Mouse (Mus musculus) intestine, embryonic 15.5 days (tissue): ENCODE measurements around the gene Fbxo34. TPM values are rescaled to one million over a fixed set of nuclear protein-coding genes. Genes with fewer than 3 reads are reported as not detected.
"Not testable (repeated sequence)": the region's sequence is repeated elsewhere in the genome, so short reads cannot be mapped to it uniquely, and the experiment has no call there.

Source experiments
- ATAC-seq: fragments of 200-750 bp; cut with Nextera tagmentation; 2 replicates; pipeline ENCODE4 v1.8.0; 2017; ENCODE audit warnings: moderate TSS enrichment, moderate library complexity
- H3K27ac ChIP-seq: fragments of 300-500 bp; sonication (generic); 2 replicates; pipeline ENCODE4 v1.5.1; 2015; ENCODE audit warnings: mild to moderate bottlenecking, inconsistent platforms
- H3K27me3 ChIP-seq: fragments of 300-500 bp; sonication (generic); replicated peaks from 2 replicates; pipeline ENCODE4 v1.6.1; 2015; ENCODE audit warnings: inconsistent platforms
- H3K36me3 ChIP-seq: fragments of 300-500 bp; sonication (generic); 2 replicates; pipeline ENCODE4 v1.6.1; 2015; ENCODE audit warnings: inconsistent platforms
- H3K4me1 ChIP-seq: fragments of 300-500 bp; sonication (generic); replicated peaks from 2 replicates; pipeline ENCODE4 v1.6.1; 2015; ENCODE audit warnings: inconsistent platforms
- H3K4me2 ChIP-seq: fragments of 300-500 bp; sonication (generic); replicated peaks from 2 replicates; pipeline ENCODE4 v1.6.1; 2015; ENCODE audit warnings: mild to moderate bottlenecking, inconsistent platforms
- H3K4me3 ChIP-seq: fragments of 300-500 bp; sonication (generic); replicated peaks from 2 replicates; pipeline ENCODE4 v1.5.1; 2015; ENCODE audit warnings: inconsistent platforms
- H3K9ac ChIP-seq: fragments of 300-500 bp; sonication (generic); 2 replicates; pipeline ENCODE4 v1.6.1; 2015; ENCODE audit warnings: inconsistent platforms
- H3K9me3 ChIP-seq: fragments of 300-500 bp; sonication (generic); 2 replicates; pipeline ENCODE4 v1.6.1; 2016; ENCODE audit warnings: inconsistent platforms
- WGBS: fragments of 180-500 bp; shearing (Covaris S2); methylation state at CpG from one replicate; pipeline ENCODE4 v1.1.7; 2015; 5-methylcytosine and 5-hydroxymethylcytosine counted together
- polyA plus RNA-seq: library from polyadenylated mRNA; unstranded; fragments of >200 nt; fragmentation: Nextera tagmentation; extraction: Ambion mirVana; gene quantifications from 2 replicates; pipeline ENCODE4 v1.2.1, GENCODE M21; 2015

The Fbxo34 gene
- polyA plus RNA-seq: 22.1 and 23.6 TPM in 2 replicates

DNA sequence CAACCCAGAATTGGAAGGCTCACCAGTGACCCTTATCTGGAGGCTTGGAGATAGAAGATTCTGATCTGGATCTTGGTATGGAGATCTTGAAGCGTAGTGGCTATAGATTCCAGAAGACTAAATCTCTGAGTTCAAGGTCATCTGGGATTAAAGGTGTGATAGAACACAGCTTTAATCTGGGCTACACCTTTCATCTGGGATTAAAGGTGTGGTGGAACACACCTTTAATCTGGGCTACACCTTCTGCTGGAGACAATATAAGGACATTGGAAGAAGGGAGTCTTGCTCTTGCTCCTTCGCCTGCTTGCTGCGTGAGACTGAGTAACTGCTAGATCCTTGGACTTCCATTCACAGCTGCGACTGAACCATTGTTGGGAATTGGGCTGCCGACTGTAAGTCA lies at the start of gene Fbxo34:
Gene Fbxo34 (plus strand): TSS at position 301 of the 400 bp plus-strand sequence.
- WGBS: 89% methylated on average over 3 of the region's 5 CpGs
- not testable (repeated sequence) for ATAC-seq, H3K9ac ChIP-seq, H3K9me3 ChIP-seq, H3K4me3 ChIP-seq, H3K27me3 ChIP-seq, H3K27ac ChIP-seq, H3K4me1 ChIP-seq, H3K4me2 ChIP-seq, H3K36me3 ChIP-seq

DNA sequence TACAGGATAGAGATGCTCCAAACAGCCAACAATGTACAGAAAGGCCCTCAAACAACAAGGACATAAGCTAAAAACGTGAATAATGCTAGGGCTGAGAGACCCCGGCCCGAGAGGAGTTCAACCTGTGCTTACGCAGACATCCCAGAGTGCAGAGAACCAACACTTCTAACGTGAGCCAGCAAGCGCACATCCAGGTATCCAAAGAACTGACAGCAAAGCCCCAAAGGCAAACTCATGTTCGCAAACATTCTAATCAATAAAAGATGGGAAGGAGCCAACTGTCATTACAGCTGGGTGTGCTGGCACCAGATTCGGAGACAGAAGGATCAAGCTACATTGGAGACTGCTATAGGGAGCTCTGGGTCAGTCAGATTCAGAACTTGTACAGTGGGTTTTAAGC lies 47.5 kb upstream of the Fbxo34 start:
- 91% methylated on average over 8 of the region's 8 CpGs for WGBS

DNA sequence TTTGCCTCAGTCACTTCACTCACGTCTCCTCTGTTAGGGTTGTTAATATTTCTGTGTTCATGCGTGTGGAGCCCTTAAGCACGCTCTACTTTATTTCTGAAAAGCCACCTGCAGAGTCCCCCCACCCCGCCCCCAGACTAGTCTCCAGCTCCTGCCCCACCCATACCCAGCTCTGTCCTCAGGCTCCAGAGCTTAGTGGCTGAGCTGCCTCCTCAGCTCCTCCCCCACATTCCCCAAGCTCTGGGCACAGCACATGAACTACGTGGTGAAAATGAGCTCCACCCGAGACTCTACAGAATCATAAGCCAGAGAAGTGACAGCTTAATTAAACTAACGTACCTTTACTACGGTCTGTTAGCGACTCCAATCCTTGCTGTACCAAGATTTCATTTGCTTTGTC lies 44.2 kb upstream of the Fbxo34 start:
- Histone ChIP-seq H3K27ac (no peak overlapping the region), H3K9ac (no peak overlapping the region), H3K36me3 (peaks cover 40% of the 10 kb centered on the region), H3K4me2 (no peak overlapping the region), H3K4me3 (no peak overlapping the region), H3K9me3 (no peaks in the 10 kb centered on the region), H3K4me1 (no peaks in the 10 kb centered on the region), H3K27me3 (no peaks in the 10 kb centered on the region)
- 82% methylated on average over 9 of the region's 9 CpGs for WGBS
- ATAC-seq: no peak; the same call in 1 of the 2 replicates

More for the DNA sequence above, 47.5 kb upstream of the Fbxo34 start:
- no peak for ATAC-seq
- Histone ChIP-seq H3K9me3 (no peaks in the 10 kb centered on the region), H3K36me3 (peaks cover 43% of the 10 kb centered on the region), H3K27ac (no peak overlapping the region), H3K9ac (no peak overlapping the region), H3K4me3 (no peak overlapping the region), H3K4me1 (no peaks in the 10 kb centered on the region), H3K27me3 (no peaks in the 10 kb centered on the region), H3K4me2 (no peak overlapping the region)

DNA sequence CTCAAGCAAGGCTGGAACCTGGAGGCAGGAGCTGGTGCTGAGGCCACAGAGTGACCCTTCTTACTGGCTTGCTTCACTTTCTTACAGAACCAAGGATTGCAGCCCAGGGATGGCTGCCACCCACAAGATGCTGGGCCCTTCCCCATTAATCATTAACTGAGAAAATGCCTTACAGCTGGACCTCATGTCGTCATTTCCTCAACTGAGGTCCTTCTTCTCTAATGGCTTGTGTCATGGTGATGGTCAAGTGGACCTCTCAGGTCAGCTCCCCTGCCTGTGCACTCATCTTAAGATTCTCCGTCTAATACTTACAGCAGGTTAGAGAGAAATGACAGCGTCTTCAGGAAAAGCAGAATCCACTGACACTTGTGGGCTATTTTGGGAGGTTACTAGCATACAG lies 32.9 kb upstream of the Fbxo34 start:
- H3K27me3 ChIP-seq: no peaks in the 10 kb centered on the region
- ATAC-seq: peak; percentile 49
- peaks cover 9% of the 10 kb centered on the region for H3K4me1 ChIP-seq
- peaks cover 8% of the 10 kb centered on the region; the same call in 1 of the 2 replicates for H3K36me3 ChIP-seq
- peak overlapping the region; percentile 64 for H3K4me2 ChIP-seq
- H3K4me3 ChIP-seq: peak overlapping the region; percentile 58
- no peak overlapping the region for H3K27ac ChIP-seq
- WGBS: 21% methylated on average over 3 of the region's 3 CpGs
- H3K9ac ChIP-seq: peak overlapping the region; percentile 11; the same call in 1 of the 2 replicates
- no peaks in the 10 kb centered on the region for H3K9me3 ChIP-seq

DNA sequence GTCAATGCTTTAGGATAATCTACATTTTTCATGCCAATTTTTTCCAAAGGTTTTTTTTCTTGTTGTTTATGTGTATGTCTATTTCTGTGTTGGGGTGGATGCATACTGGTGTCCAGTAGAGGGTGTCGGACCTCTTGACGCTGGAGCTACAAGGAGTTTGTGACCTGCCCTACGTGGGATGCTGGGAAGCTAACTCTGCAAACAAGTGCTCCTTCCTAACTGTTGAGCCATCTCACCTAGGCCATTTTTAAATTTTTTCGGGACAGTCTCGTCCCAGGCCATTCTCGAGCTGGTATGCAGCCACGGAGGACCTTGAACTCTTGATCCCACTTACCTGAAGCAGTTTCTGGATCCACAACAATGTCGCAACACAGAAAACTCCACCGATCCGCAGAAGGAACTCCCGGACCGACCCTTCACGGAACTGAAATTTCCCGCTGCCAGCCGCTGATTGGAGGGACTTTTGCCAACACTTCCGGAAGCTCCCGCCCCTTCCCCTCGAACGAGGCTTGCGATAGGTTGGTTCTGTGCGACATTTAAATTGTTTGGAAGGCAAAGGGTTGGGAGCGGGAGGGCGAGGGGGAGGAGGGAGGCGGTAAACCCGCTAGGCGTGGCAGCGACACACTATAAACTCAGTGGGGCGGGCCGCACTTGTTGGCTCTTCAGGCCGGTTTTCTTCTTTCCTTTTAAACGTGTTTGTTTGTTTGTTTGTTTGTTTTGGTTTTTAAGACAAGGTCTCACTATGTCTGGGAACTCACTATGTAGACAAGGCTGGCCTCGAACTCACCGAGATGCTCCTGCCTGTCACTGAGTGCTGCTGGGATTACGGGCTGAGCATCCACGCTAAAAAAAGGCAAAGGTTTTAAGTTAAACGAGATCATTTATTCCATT lies 32.2 kb upstream of the Fbxo34 start, which contains the start of gene Dlgap5:
Gene Dlgap5 (minus strand): TSS at position 633 of the 891 bp plus-strand sequence.
- WGBS: 1% methylated on average over 36 of the region's 36 CpGs
- Histone ChIP-seq H3K9ac (peak within 1 kb of the TSS; percentile 50), H3K4me3 (peak within 1 kb of the TSS; percentile 58), H3K4me2 (peak within 1 kb of the TSS; percentile 64), H3K9me3 (no peaks in the 10 kb centered on the region), H3K4me1 (peaks cover 9% of the 10 kb centered on the region), H3K27ac (peak within 1 kb of the TSS; percentile 64), H3K36me3 (0 out of 2 replicates have a peak, but pooled peaks cover 3% of the 10 kb centered on the region), H3K27me3 (no peaks in the 10 kb centered on the region)
- peak; percentile 98 for ATAC-seq

DNA sequence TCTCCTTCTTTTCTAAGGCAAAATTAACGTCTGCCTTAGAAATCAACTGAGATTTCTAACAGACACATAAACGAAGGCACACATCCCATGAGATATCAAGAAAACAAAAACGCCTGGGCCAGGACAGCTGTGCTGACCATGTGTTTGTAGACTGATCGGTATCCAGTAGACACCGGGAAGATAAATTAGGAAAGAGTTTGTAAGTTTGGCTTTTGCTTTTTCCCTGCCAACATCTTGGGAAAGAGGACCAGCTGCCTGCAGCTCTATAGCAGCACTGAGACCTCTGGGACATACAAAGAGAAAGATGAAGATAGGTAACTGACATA lies 31.6 kb upstream of the Fbxo34 start:
- H3K27me3 ChIP-seq: no peaks in the 10 kb centered on the region
- H3K4me1 ChIP-seq: peaks cover 9% of the 10 kb centered on the region
- H3K4me3 ChIP-seq: peak overlapping the region; percentile 58
- ATAC-seq: 0 out of 2 replicates have a peak, but pooled peaks have one; percentile 35
- H3K9ac ChIP-seq: 0 out of 2 replicates have a peak overlapping the region, but pooled peaks have one; percentile 20
- no peak overlapping the region for H3K27ac ChIP-seq
- H3K9me3 ChIP-seq: no peaks in the 10 kb centered on the region
- WGBS: 27% methylated on average over 5 of the region's 5 CpGs
- H3K36me3 ChIP-seq: 0 out of 2 replicates have a peak, but pooled peaks cover 3% of the 10 kb centered on the region
- peak overlapping the region; percentile 64 for H3K4me2 ChIP-seq

DNA sequence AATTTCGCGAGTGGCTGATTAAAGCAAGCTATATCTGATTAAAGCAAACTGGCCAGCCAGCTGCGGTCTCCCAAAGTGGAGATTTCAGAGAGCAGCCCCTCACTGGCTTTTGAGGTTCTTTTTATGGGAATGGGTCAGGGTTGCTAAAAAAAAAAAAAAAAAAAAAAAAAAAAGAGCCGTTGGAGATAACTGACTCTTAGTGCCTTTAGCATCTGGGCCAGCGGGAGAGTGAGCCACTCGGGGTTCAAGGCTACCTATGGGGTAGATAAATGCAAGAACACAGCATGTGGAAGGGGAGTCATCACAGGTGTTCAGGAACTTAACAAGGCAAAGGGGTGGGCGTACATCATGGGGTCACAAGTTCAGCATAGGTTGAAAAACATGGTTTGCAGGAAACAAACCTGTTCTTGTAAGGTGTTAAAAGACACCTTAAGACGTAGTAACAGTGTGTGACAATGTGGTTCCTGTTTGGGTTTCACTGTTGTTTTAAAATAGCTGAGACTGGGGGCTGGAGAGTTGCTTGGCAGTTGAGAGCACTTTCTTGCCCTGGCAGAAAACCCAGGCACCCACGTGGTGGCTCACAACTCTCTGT lies 31.1 kb upstream of the Fbxo34 start:
- Histone ChIP-seq H3K4me3 (no peak overlapping the region), H3K9me3 (no peaks in the 10 kb centered on the region), H3K27ac (no peak overlapping the region), H3K4me1 (peaks cover 9% of the 10 kb centered on the region), H3K36me3 (0 out of 2 replicates have a peak, but pooled peaks cover 3% of the 10 kb centered on the region), H3K4me2 (no peak overlapping the region), H3K9ac (no peak overlapping the region), H3K27me3 (no peaks in the 10 kb centered on the region)
- WGBS: 77% methylated on average over 9 of the region's 9 CpGs
- no peak for ATAC-seq

DNA sequence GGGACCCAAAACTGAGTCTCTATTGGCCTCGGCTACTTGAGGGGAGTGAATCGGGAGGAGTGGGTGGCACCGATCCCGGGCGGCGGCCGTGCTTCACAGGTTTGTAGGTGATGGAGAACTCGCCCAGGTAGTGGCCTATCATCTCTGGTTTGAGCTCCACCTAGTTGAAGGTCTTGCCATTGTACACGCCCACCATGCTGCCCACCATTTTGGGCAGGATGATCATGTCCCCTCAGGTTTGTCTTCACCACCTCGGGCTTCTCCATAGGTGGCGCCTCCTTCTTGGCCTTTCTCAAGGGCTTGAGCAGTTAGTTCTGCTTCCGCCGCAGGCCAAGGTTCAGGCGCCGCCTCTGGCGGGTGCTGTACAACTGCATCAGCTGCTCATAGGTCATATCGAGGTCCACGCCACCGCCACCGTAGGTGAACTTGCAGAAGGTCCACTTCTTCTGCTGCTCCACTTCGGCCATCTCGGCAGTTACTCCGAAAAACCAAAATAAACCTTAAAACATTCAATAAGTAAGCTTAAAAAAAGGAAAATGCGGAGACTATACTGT lies 30.4 kb upstream of the Fbxo34 start:
- Histone ChIP-seq H3K36me3 (0 out of 2 replicates have a peak, but pooled peaks cover under 1% of the 10 kb centered on the region), H3K4me2 (no peak overlapping the region), H3K9me3 (no peaks in the 10 kb centered on the region), H3K9ac (no peak overlapping the region), H3K27me3 (no peaks in the 10 kb centered on the region), H3K4me1 (peaks cover 9% of the 10 kb centered on the region), H3K4me3 (no peak overlapping the region), H3K27ac (no peak overlapping the region)
- no peak for ATAC-seq
- WGBS: 93% methylated on average over 24 of the region's 24 CpGs

DNA sequence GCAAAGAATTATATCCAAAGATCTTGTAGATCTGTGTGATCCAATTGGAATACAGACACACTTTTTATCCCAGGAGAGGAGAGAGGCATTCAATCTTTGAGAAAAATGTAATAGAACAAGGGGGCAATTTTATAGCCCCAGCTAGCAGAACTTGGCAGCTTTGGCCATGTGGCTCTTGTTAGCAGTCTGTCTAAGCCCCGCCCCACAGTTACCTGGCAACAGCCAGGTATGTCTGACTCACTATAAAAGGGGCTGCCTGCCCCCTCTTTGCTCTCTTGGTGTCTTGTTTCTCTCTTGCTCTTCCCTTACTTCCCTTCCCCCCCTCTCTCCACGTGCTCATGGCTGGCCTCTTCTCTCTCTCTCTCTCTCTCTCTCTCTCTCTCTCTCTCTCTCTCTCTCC lies 28.6 kb upstream of the Fbxo34 start:
- H3K36me3 ChIP-seq: no peaks in the 10 kb centered on the region
- ATAC-seq: no peak
- 42% methylated on average over 2 of the region's 2 CpGs for WGBS

DNA sequence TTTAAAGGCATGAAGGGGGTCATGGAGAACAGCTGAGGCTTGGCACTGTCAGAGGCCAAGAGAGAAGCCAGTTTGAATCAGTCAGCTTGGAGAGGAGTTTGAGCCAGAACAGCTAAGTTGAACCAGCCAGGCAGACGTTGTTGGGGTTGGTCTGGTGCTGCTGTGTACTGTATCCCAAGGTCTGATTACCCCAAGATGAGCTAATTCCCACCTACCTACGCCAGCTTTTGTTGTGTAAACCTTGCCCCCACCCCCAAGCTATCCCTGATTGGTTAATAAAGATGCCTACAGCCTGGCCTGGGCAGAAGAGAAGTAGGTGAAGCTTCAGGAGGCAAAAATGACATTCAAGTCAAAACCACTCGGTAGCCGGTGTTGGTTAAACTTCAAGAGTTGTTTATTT lies 27.8 kb upstream of the Fbxo34 start:
- no peak for ATAC-seq
- no peaks in the 10 kb centered on the region for H3K36me3 ChIP-seq
- peaks cover 5% of the 10 kb centered on the region for H3K4me1 ChIP-seq
- WGBS: 67% methylated on average over 4 of the region's 4 CpGs
- no peaks in the 10 kb centered on the region for H3K27me3 ChIP-seq
- no peak overlapping the region for H3K9ac ChIP-seq
- H3K9me3 ChIP-seq: no peaks in the 10 kb centered on the region
- no peak overlapping the region for H3K4me2 ChIP-seq
- no peak overlapping the region for H3K4me3 ChIP-seq
- H3K27ac ChIP-seq: no peak overlapping the region

More for the DNA sequence above, 28.6 kb upstream of the Fbxo34 start:
- H3K27ac ChIP-seq: no peak overlapping the region
- peaks cover 9% of the 10 kb centered on the region for H3K4me1 ChIP-seq
- H3K27me3 ChIP-seq: no peaks in the 10 kb centered on the region
- H3K4me3 ChIP-seq: no peak overlapping the region
- H3K4me2 ChIP-seq: no peak overlapping the region
- H3K9me3 ChIP-seq: no peaks in the 10 kb centered on the region
- H3K9ac ChIP-seq: no peak overlapping the region

DNA sequence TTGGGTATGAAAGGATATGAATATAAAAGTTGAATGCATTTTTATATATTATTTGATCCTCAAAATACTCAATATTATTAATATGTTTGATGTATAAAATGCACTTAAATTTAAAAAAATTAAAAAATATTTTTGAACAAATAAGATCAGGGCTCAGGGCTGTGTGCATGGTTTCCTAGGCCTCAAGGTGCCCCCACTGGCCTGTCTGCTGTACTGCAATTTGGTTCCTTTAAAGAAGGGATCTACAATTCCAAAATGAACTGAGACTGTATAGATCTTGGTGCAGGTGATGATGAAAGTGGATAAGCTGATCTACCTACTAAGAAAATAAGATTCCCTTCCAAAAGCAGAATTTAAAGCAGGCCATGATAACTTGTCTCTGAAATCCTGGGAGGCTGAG lies 17.2 kb upstream of the Fbxo34 start:
- Histone ChIP-seq H3K4me3 (no peak overlapping the region), H3K4me2 (no peak overlapping the region), H3K4me1 (no peaks in the 10 kb centered on the region), H3K9me3 (no peaks in the 10 kb centered on the region), H3K27me3 (no peaks in the 10 kb centered on the region), H3K27ac (no peak overlapping the region), H3K9ac (no peak overlapping the region), H3K36me3 (no peaks in the 10 kb centered on the region)
- no peak for ATAC-seq

DNA sequence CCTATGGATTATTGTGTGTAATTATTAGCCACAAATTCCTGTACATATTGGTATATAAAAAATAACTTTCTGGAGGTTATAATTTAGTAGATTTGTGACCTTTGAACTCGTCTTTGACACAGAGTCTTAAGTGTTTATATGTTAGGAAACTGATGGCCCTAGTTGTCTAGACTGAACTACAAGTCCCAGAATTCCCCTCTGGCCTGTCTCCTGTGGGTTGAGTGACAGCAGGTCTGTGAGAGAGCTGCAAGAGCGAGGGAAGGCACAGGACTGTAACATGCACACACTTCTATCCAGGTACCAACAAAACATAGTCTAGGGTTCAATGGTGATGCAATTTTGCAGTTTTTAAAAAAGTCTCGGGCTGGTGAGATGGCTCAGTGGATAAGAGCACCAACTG lies 11.3 kb upstream of the Fbxo34 start:
- Histone ChIP-seq H3K4me2 (no peak overlapping the region), H3K27me3 (no peaks in the 10 kb centered on the region), H3K4me3 (no peak overlapping the region), H3K9ac (no peak overlapping the region), H3K27ac (no peak overlapping the region), H3K4me1 (no peaks in the 10 kb centered on the region), H3K9me3 (no peaks in the 10 kb centered on the region), H3K36me3 (no peaks in the 10 kb centered on the region)
- WGBS: 69% methylated on average over 3 of the region's 3 CpGs
- no peak for ATAC-seq
